Mouse (Mus musculus) mammary gland, adult 2 months (tissue): ENCODE data around the gene Col9a3. TPM values are rescaled to one million over a fixed set of nuclear protein-coding genes. Genes with fewer than 3 reads are reported as not detected.

Source experiments
- polyA plus RNA-seq: library from polyadenylated mRNA; depleted of rRNA; stranded (reverse); fragments of >200 nt; gene quantifications from 2 replicates; pipeline ENCODE4 v1.2.3, GENCODE M21; 2012; ENCODE audit warnings: low replicate concordance; rRNA removed

Gene Col9a3
- 2.9 and 6.2 TPM in 2 replicates for polyA plus RNA-seq

GRCm38 (mm10) chr2:180597490-180597889 is at the start of gene Col9a3:
TSS of gene Col9a3 (plus strand) at chr2:180597790.

GRCm38 (mm10) chr2:180581002-180581401 is 16.6 kb upstream of the Col9a3 start, which contains the start of gene Mrgbp:
TSS of gene Mrgbp (plus strand) at chr2:180581304.

GRCm38 (mm10) chr2:180589123-180589831 is 8.3 kb upstream of the Col9a3 start, which contains the start of gene Ogfr:
TSS of gene Ogfr (plus strand) at chr2:180589245.

GRCm38 (mm10) chr2:180642555-180643260 is 45.1 kb downstream of the Col9a3 start, which contains the start of gene Tcfl5:
TSS of gene Tcfl5 (minus strand) at chr2:180642708.

Other genes with a start within 250 kb of the Col9a3 start
- gene Slco4a1, start 141.5 kb upstream of the Col9a3 start, polyA plus RNA-seq, result 3.4 and 4.0 TPM in 2 replicates
- not detected in 2 replicates for gene Ntsr1, start 97.8 kb upstream of the Col9a3 start, polyA plus RNA-seq
- gene Mrgbp, start 16.5 kb upstream of the Col9a3 start, polyA plus RNA-seq, result 24.8 and 28.3 TPM in 2 replicates
- gene Ogfr, start 8.5 kb upstream of the Col9a3 start, polyA plus RNA-seq, result 26.0 and 34.5 TPM in 2 replicates
- 0.14 TPM in 1 of 2 replicates, not detected in the other for gene Tcfl5, start 44.9 kb downstream of the Col9a3 start, polyA plus RNA-seq
- gene Dido1, start 112.2 kb downstream of the Col9a3 start, polyA plus RNA-seq, result 11.9 and 18.3 TPM in 2 replicates
- 20.8 and 40.7 TPM in 2 replicates for gene Gid8, start 112.3 kb downstream of the Col9a3 start, polyA plus RNA-seq
- 36.7 and 46.3 TPM in 2 replicates for gene Slc17a9, start 127.5 kb downstream of the Col9a3 start, polyA plus RNA-seq
- gene Bhlhe23, start 179.1 kb downstream of the Col9a3 start, polyA plus RNA-seq, result not detected in 2 replicates